Mouse (Mus musculus) right cerebral cortex, adult 18-20 months (tissue): Measurements from ENCODE around the gene Gm7137.
"Not testable (repeated sequence)": the region's sequence is repeated elsewhere in the genome, so short reads cannot be mapped to it uniquely, and the experiment has no call there.

Source experiments
- DNase-seq: peaks from one replicate; pipeline ENCODE4 v3.0.0; 2022; ENCODE audit warnings: mixed read lengths

The Gm7137 gene

GRCm38 (mm10) chr10:77787876-77788275 is at the start of gene Gm7137:
Gene Gm7137 (minus strand): TSS chr10:77788200.
- peak; percentile 4 for DNase-seq

GRCm38 (mm10) chr10:77835647-77836046 is 47.6 kb upstream of the Gm7137 start, which contains the start of gene Krtap10-10:
Gene Krtap10-10 (plus strand): TSS chr10:77835947.
- DNase-seq, result peak; percentile 12

GRCm38 (mm10) chr10:77826951-77827350 is 39.0 kb upstream of the Gm7137 start, which contains the start of gene Krtap10-4:
Gene Krtap10-4 (minus strand): TSS chr10:77827095.
- DNase-seq, result no peak

GRCm38 (mm10) chr10:77819203-77819602 is 31.2 kb upstream of the Gm7137 start:
- DNase-seq, result no peak

GRCm38 (mm10) chr10:77818523-77818922 is 30.5 kb upstream of the Gm7137 start:
- DNase-seq, result no peak

GRCm38 (mm10) chr10:77815514-77815913 is 27.5 kb upstream of the Gm7137 start:
- no peak for DNase-seq

- no peak for DNase-seq
These were observed 26.4 kb upstream of the Gm7137 start, which contains the start of gene Gm2696 for GRCm38 (mm10) chr10:77814382-77814781. Gene Gm2696 (plus strand): TSS chr10:77814682.

- DNase-seq, result no peak
These were observed 23.7 kb upstream of the Gm7137 start, which contains the start of gene Gm9507 for GRCm38 (mm10) chr10:77811743-77812142. Gene Gm9507 (minus strand): TSS chr10:77811843.

GRCm38 (mm10) chr10:77804095-77804494 is 16.1 kb upstream of the Gm7137 start:
- no peak for DNase-seq

GRCm38 (mm10) chr10:77798921-77799508 is 11.0 kb upstream of the Gm7137 start, which contains the start of gene Gm19668:
Gene Gm19668 (minus strand): TSS chr10:77799133.
- DNase-seq, result no peak

GRCm38 (mm10) chr10:77798164-77798920 is 10.3 kb upstream of the Gm7137 start:
- DNase-seq, result not testable (repeated sequence)

- no peak for DNase-seq
These were observed 9.7 kb upstream of the Gm7137 start for GRCm38 (mm10) chr10:77797677-77798076.

- DNase-seq, result no peak
These were observed 7.0 kb upstream of the Gm7137 start, which contains the start of gene Gm9639 for GRCm38 (mm10) chr10:77794976-77795375. Gene Gm9639 (minus strand): TSS chr10:77795076.

GRCm38 (mm10) chr10:77788621-77789020 is 621 bp upstream of the Gm7137 start:
- no peak for DNase-seq

- DNase-seq, result not testable (repeated sequence)
These were observed 4.6 kb downstream of the Gm7137 start for GRCm38 (mm10) chr10:77783396-77783795.

- DNase-seq, result not testable (repeated sequence)
These were observed 5.6 kb downstream of the Gm7137 start, which contains the start of gene Gm3250 for GRCm38 (mm10) chr10:77782442-77782841. Gene Gm3250 (minus strand): TSS chr10:77782542.

GRCm38 (mm10) chr10:77776844-77777243 is 11.2 kb downstream of the Gm7137 start, which contains the start of gene Gm7138:
Gene Gm7138 (minus strand): TSS chr10:77776944.
- not testable (repeated sequence) for DNase-seq

- not testable (repeated sequence) for DNase-seq
These were observed 15.9 kb downstream of the Gm7137 start for GRCm38 (mm10) chr10:77772142-77772541.

GRCm38 (mm10) chr10:77771225-77771624 is 16.8 kb downstream of the Gm7137 start, which contains the start of gene Gm3238:
Gene Gm3238 (minus strand): TSS chr10:77771325.
- not testable (repeated sequence) for DNase-seq

GRCm38 (mm10) chr10:77769727-77770126 is 18.3 kb downstream of the Gm7137 start:
- DNase-seq, result no peak

GRCm38 (mm10) chr10:77759582-77759981 is 28.4 kb downstream of the Gm7137 start, which contains the start of gene Gm3233:
Gene Gm3233 (minus strand): TSS chr10:77759682.
- DNase-seq, result not testable (repeated sequence)

GRCm38 (mm10) chr10:77753448-77753847 is 34.6 kb downstream of the Gm7137 start:
- no peak for DNase-seq

GRCm38 (mm10) chr10:77752312-77752711 is 35.7 kb downstream of the Gm7137 start:
- DNase-seq, result not testable (repeated sequence)
